Comparison of ENCODE assay signal across 8 mouse cellular contexts in genomic region chr4:151610266-151610665, GRCm38 (mm10).
DNase-seq lines count a peak whose midpoint lies in the region; ATAC-seq and TF ChIP-seq lines count a peak whose summit lies in the region.

No protein-coding gene starts in this region.

- DNase-seq in CD4-positive, CD25-positive, alpha-beta regulatory T cell, adult 2 months (ENCODE audit: low read depth, low spot score), result peak; percentile 6
- peak; percentile 22 for DNase-seq in urinary bladder, postnatal 25 days (ENCODE audit: low spot score)
- DNase-seq in urinary bladder, adult 2 months (ENCODE audit: low spot score), result no peak
- peak; percentile 81 for DNase-seq in kidney, postnatal 10 days
- DNase-seq in lung, postnatal 14 days, result peak; percentile 63
- DNase-seq in right cerebral cortex, postnatal 4 days, result peak; percentile 67

- H3K27ac ChIP-seq in embryonic fibroblast, embryonic 13.5 days (ENCODE audit: insufficient read depth, low read length), result no peak overlapping the region

- H3K4me3 ChIP-seq in embryonic fibroblast, embryonic 13.5 days (ENCODE audit: insufficient read depth, low read length), result no peak overlapping the region

- no peaks in the 10 kb centered on the region for H3K4me1 ChIP-seq in embryonic fibroblast, embryonic 13.5 days (ENCODE audit: control insufficient read depth, insufficient read depth, low read length)

- TF ChIP-seq POLR2A in embryonic fibroblast, embryonic 13.5 days (IDR thresholded peaks at IDR 0.05; ENCODE audit: low read depth, low read length), result no peak

- ATAC-seq in CD4-positive, CD25-positive, alpha-beta regulatory T cell, adult 4 months, result no peak

- TF ChIP-seq CTCF in embryonic fibroblast, embryonic 13.5 days (IDR thresholded peaks at IDR 0.05; ENCODE audit: borderline replicate concordance, insufficient read depth, low read length), result peak; percentile 91
